Mouse (Mus musculus) neural tube, embryonic 13.5 days (tissue): ENCODE measurements around the gene Sfxn3. TPM values are rescaled to one million over a fixed set of nuclear protein-coding genes. Genes with fewer than 3 reads are reported as not detected.

ENCODE experiments used
- ATAC-seq: fragments of 200-750 bp; cut with Nextera tagmentation; 2 replicates; pipeline ENCODE4 v1.8.0; 2017; ENCODE audit warnings: low read depth, mild to moderate bottlenecking, moderate TSS enrichment, moderate library complexity
- H3K27ac ChIP-seq: fragments of 300-500 bp; sonication (generic); replicated peaks from 2 replicates; pipeline ENCODE4 v1.5.1; 2015; ENCODE audit warnings: moderate library complexity, mild to moderate bottlenecking, inconsistent platforms
- H3K27me3 ChIP-seq: fragments of 300-500 bp; sonication (generic); 2 replicates; pipeline ENCODE4 v1.6.1; 2015; ENCODE audit warnings: mild to moderate bottlenecking, inconsistent platforms
- H3K36me3 ChIP-seq: fragments of 300-500 bp; sonication (generic); 2 replicates; pipeline ENCODE4 v1.6.1; 2015; ENCODE audit warnings: mild to moderate bottlenecking, inconsistent platforms
- H3K4me1 ChIP-seq: fragments of 300-500 bp; sonication (generic); replicated peaks from 2 replicates; pipeline ENCODE4 v1.6.1; 2015; ENCODE audit warnings: inconsistent platforms
- H3K4me2 ChIP-seq: fragments of 300-500 bp; sonication (generic); 2 replicates; pipeline ENCODE4 v1.6.1; 2015; ENCODE audit warnings: inconsistent platforms, mild to moderate bottlenecking, moderate library complexity
- H3K4me3 ChIP-seq: fragments of 300-500 bp; sonication (generic); 2 replicates; pipeline ENCODE4 v1.5.1; 2015; ENCODE audit warnings: mild to moderate bottlenecking, inconsistent platforms
- H3K9ac ChIP-seq: fragments of 300-500 bp; sonication (generic); 2 replicates; pipeline ENCODE4 v1.6.1; 2015; ENCODE audit warnings: moderate library complexity, mild to moderate bottlenecking, inconsistent platforms
- H3K9me3 ChIP-seq: fragments of 300-500 bp; sonication (generic); 2 replicates; pipeline ENCODE4 v1.6.1; 2016; ENCODE audit warnings: inconsistent platforms
- WGBS: fragments of 180-500 bp; shearing (Covaris S2); methylation state at CpG from one replicate; pipeline ENCODE4 v1.1.7; 2015; 5-methylcytosine and 5-hydroxymethylcytosine counted together
- polyA plus RNA-seq: library from polyadenylated mRNA; unstranded; fragments of >200 nt; fragmentation: Nextera tagmentation; extraction: Ambion mirVana; gene quantifications from 2 replicates; pipeline ENCODE4 v1.2.1, GENCODE M21; 2015

Sfxn3 gene
- polyA plus RNA-seq, 1 experiment from 2014 or later, result 65.3 TPM

GRCm38 (mm10) chr19:45012636-45013035, 34.7 kb upstream of the Sfxn3 start:
- no peak for ATAC-seq
- 34% methylated on average over 6 of the region's 6 CpGs for WGBS
- no peak overlapping the region for H3K4me2 ChIP-seq
- no peaks in the 10 kb centered on the region for H3K9me3 ChIP-seq
- peak overlapping the region; percentile 55 for H3K9ac ChIP-seq
- no peaks in the 10 kb centered on the region for H3K27me3 ChIP-seq
- H3K36me3 ChIP-seq, result peaks cover 31% of the 10 kb centered on the region
- H3K4me3 ChIP-seq, result no peak overlapping the region; the same call in 1 of the 2 replicates
- H3K27ac ChIP-seq, result peak overlapping the region; percentile 81
- H3K4me1 ChIP-seq, result peaks cover 54% of the 10 kb centered on the region

DNA sequence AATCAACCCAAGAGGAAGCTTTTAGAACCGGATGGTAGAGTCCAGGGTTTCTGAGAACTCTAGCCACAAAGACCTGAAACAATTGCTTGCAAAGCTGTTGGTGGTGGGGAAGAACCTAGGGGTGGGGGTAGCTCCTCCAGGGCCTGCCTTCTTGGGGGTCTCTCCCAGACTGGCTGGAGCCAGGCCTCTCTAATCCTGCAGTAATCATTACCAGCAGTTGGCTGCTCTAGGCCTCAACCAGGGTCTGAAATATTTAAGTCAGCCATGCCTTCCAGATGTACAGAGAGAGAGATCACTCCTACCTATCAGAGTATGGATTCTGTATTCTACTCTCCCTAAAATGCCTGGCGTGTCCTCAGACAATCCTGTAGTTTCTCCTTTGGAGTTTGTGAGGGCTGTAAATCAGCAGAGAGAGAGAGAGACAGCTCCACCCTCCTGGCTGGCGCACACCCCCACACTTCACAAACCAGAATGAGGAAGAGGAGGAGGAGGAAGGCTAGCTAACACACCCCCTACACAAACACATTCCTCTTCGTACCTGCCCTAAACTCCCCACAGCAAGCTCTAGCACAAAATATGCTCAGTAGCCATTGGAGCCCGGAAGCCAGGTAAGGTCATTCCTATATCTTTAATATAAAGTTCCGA, 33.6 kb upstream of the Sfxn3 start:
- H3K27ac ChIP-seq, result 0 out of 2 replicates have a peak overlapping the region, but pooled peaks have one; percentile 13
- no peak overlapping the region for H3K4me3 ChIP-seq
- no peak for ATAC-seq
- H3K4me1 ChIP-seq, result peaks cover 48% of the 10 kb centered on the region
- no peak overlapping the region for H3K4me2 ChIP-seq
- no peaks in the 10 kb centered on the region for H3K9me3 ChIP-seq
- WGBS, result 55% methylated on average over 6 of the region's 6 CpGs
- peaks cover 26% of the 10 kb centered on the region for H3K36me3 ChIP-seq
- H3K9ac ChIP-seq, result no peak overlapping the region
- H3K27me3 ChIP-seq, result no peaks in the 10 kb centered on the region

GRCm38 (mm10) chr19:45014335-45014971, 32.9 kb upstream of the Sfxn3 start, which contains the start of gene Lzts2:
TSS of gene Lzts2 (plus strand) at chr19:45014414.
- Histone ChIP-seq H3K27ac (peak within 1 kb of the TSS; percentile 98), H3K9ac (peak within 1 kb of the TSS; percentile 87), H3K4me3 (peak within 1 kb of the TSS; percentile 65), H3K27me3 (no peaks in the 10 kb centered on the region), H3K36me3 (peaks cover 24% of the 10 kb centered on the region), H3K4me2 (peak within 1 kb of the TSS; percentile 91), H3K4me1 (peaks cover 50% of the 10 kb centered on the region), H3K9me3 (no peaks in the 10 kb centered on the region)
- WGBS, result 10% methylated on average over 10 of the region's 10 CpGs
- ATAC-seq, result no peak

DNA sequence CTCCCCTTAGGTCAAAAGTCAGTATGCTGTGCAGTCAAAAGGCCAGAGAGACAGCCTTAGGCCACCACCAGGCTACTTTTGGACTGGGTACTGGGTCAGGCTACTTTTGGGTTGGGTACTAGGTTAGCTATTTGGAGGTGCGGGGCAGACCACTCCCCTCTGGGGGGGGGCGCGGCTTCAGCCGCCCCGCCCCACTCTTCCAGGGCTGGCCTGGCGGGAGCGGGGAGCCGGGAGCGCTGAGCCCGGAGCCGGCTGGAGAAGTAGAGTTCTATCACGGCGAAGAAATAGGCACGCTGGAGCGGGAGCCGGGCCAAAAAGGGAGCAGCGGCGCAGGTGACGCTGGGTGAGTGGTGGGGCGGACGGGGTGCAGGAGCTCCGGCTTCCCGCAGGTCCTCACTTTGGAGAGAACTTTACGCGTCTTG, 32.3 kb upstream of the Sfxn3 start:
- peak overlapping the region; percentile 98 for H3K27ac ChIP-seq

DNA sequence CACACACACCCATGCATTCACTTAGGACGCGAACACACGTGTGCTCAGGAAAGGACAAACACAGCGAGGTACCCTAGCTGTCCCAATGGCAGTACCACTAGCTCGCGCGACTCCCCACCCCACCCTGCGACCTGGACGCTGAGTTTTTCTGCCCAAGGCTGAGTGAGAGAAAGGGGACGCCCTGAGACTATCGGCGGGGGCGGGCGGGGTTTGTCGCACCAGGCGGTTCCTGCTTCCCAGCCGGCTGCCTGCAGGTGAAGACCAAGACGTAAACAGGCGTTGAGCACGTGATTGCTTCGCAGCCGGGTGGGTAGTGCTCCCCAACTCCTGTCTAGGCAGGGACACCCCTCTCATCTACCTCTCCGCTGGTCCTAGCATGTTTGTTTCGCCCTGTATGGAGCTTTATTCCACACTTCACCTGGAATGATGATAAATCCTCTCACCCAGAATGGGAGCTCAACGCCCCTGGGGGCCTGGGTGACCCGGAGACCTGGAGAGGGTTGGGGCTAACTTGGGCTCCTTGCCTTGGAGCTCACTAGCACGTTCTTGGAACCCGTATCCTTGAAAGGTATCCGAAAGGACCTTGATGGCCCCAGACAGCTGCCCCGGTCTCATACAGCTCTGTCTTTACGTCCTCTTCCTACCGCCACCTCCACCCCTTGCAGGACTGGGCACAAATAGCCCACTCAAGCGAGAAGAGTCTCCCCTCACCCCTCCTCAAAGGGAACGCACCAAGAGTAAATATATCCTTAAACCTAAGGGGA, 31.6 kb upstream of the Sfxn3 start:
- peak; percentile 22; the same call in 1 of the 2 replicates for ATAC-seq
- H3K27ac ChIP-seq, result peak overlapping the region; percentile 98
- peak overlapping the region; percentile 91 for H3K4me2 ChIP-seq
- peaks cover 62% of the 10 kb centered on the region for H3K4me1 ChIP-seq
- under 1% methylated on average over 34 of the region's 34 CpGs for WGBS
- H3K4me3 ChIP-seq, result peak overlapping the region; percentile 65
- no peaks in the 10 kb centered on the region for H3K9me3 ChIP-seq
- no peaks in the 10 kb centered on the region for H3K27me3 ChIP-seq
- H3K9ac ChIP-seq, result peak overlapping the region; percentile 87
- H3K36me3 ChIP-seq, result peaks cover 13% of the 10 kb centered on the region

More for the DNA sequence above, 32.3 kb upstream of the Sfxn3 start:
- peak overlapping the region; percentile 87 for H3K9ac ChIP-seq
- H3K4me1 ChIP-seq, result peaks cover 55% of the 10 kb centered on the region
- H3K27me3 ChIP-seq, result no peaks in the 10 kb centered on the region
- no peak for ATAC-seq
- H3K4me3 ChIP-seq, result peak overlapping the region; percentile 65
- WGBS, result under 1% methylated on average over 25 of the region's 25 CpGs
- peak overlapping the region; percentile 91 for H3K4me2 ChIP-seq
- H3K36me3 ChIP-seq, result peaks cover 20% of the 10 kb centered on the region
- H3K9me3 ChIP-seq, result no peaks in the 10 kb centered on the region

- H3K9ac ChIP-seq, result peak overlapping the region; percentile 87
- H3K36me3 ChIP-seq, result peaks cover 5% of the 10 kb centered on the region
- peak overlapping the region; percentile 98 for H3K27ac ChIP-seq
- H3K4me1 ChIP-seq, result peaks cover 71% of the 10 kb centered on the region
- H3K4me2 ChIP-seq, result peak overlapping the region; percentile 91
- H3K9me3 ChIP-seq, result no peaks in the 10 kb centered on the region
- H3K27me3 ChIP-seq, result no peaks in the 10 kb centered on the region
- under 1% methylated on average over 18 of the region's 18 CpGs for WGBS
- peak; percentile 30 for ATAC-seq
- peak overlapping the region; percentile 65 for H3K4me3 ChIP-seq
Observed at GRCm38 (mm10) chr19:45016341-45017215, 30.7 kb upstream of the Sfxn3 start.

DNA sequence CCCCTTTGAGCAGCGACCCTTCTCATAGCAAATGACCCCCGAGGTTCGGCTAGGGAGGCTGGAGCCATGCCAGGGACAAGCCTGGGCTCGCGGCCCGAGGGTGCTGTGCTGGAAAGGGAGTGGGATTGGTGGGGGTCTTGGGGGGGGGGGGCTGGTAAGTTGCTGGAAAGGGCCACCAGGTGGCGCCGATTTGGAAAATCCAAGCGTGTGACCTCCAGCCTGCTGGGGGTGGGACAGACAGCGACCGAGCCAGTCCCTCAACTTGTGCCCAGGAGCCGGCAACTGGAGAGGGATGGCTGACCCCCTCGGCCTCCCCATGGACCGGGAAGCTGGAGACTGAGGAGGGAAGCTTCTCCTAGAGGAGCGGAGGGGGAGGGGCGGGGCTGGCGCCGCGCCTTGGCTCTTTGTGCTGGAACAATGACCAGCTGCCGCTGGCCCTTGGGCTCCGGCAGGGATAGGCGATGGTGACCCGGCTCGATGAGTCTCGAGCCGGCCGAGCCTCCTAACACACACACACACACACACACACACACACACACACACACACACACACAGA, 30.0 kb upstream of the Sfxn3 start:
- peaks cover 4% of the 10 kb centered on the region; the same call in 1 of the 2 replicates for H3K36me3 ChIP-seq
- H3K9ac ChIP-seq, result peak overlapping the region; percentile 87
- peak; percentile 51 for ATAC-seq
- peak overlapping the region; percentile 65 for H3K4me3 ChIP-seq
- peaks cover 75% of the 10 kb centered on the region for H3K4me1 ChIP-seq
- no peaks in the 10 kb centered on the region for H3K9me3 ChIP-seq
- 0% methylated on average over 22 of the region's 27 CpGs for WGBS
- peak overlapping the region; percentile 98 for H3K27ac ChIP-seq
- no peaks in the 10 kb centered on the region for H3K27me3 ChIP-seq
- peak overlapping the region; percentile 91 for H3K4me2 ChIP-seq

- peaks cover 76% of the 10 kb centered on the region for H3K4me1 ChIP-seq
- peak; percentile 71 for ATAC-seq
Observed at GRCm38 (mm10) chr19:45017909-45018308, 29.4 kb upstream of the Sfxn3 start.

DNA sequence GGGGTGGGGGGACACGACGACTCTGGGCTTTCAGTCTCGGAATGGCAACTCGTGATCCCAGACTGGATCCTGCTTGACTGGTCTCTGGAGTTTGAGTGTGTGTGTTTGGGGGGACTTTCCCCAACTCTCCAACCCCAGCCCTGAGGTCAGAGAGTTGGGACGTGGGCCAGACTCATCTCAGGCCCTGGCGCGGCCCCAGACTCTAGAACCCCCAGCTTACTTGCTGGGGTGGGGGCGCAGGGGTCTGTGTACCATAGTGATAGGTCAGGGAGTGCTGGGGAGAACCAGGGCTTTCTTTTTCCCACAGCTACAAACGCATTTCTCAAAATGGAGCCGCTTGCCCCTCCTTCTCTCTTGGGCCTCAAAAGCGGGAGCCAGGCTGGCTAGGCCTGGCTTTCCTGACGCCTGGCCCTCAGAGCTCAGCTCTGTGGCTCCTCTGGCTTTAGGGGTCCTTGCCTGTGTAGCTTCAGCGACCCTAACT, 28.9 kb upstream of the Sfxn3 start:
- under 1% methylated on average over 13 of the region's 13 CpGs for WGBS
- Histone ChIP-seq H3K9ac (peak overlapping the region; percentile 87), H3K27ac (peak overlapping the region; percentile 98), H3K4me3 (peak overlapping the region; percentile 65), H3K4me2 (peak overlapping the region; percentile 91), H3K27me3 (no peaks in the 10 kb centered on the region), H3K9me3 (no peaks in the 10 kb centered on the region), H3K36me3 (peaks cover 12% of the 10 kb centered on the region; the same call in 1 of the 2 replicates), H3K4me1 (peaks cover 76% of the 10 kb centered on the region)
- no peak; the same call in 1 of the 2 replicates for ATAC-seq

More at GRCm38 (mm10) chr19:45017909-45018308, 29.4 kb upstream of the Sfxn3 start:
- Histone ChIP-seq H3K36me3 (peaks cover 10% of the 10 kb centered on the region; the same call in 1 of the 2 replicates), H3K27ac (peak overlapping the region; percentile 98), H3K4me3 (peak overlapping the region; percentile 65), H3K4me2 (peak overlapping the region; percentile 91), H3K9me3 (no peaks in the 10 kb centered on the region), H3K9ac (peak overlapping the region; percentile 87), H3K27me3 (no peaks in the 10 kb centered on the region)
- WGBS, result under 1% methylated on average over 48 of the region's 48 CpGs

- no peak for ATAC-seq
- Histone ChIP-seq H3K36me3 (peaks cover 27% of the 10 kb centered on the region), H3K4me3 (no peak overlapping the region), H3K27ac (no peak overlapping the region), H3K4me1 (peaks cover 68% of the 10 kb centered on the region), H3K9me3 (no peaks in the 10 kb centered on the region), H3K9ac (peak overlapping the region; percentile 49; the same call in 1 of the 2 replicates), H3K27me3 (no peaks in the 10 kb centered on the region), H3K4me2 (peak overlapping the region; percentile 21)
- WGBS, result 67% methylated on average over 6 of the region's 6 CpGs
Observed at GRCm38 (mm10) chr19:45020348-45020747, 27.0 kb upstream of the Sfxn3 start.
